Mouse (Mus musculus) small intestine, adult 2 months (tissue): ENCODE results near the gene Podnl1.

ENCODE experiments used
- CTCF ChIP-seq: fragments of 200-500 bp; IDR thresholded peaks from 2 replicates; pipeline ENCODE4 v1.5.1; 2012; ENCODE audit warnings: low read depth, mild to moderate bottlenecking, control low read depth, inconsistent platforms, low read length, moderate library complexity, mixed read lengths; ENCODE audit not compliant: insufficient replicate concordance, insufficient read length; ENCODE audit errors: extremely low read depth
- POLR2A ChIP-seq: fragments of 200-500 bp; IDR thresholded peaks from 2 replicates; pipeline ENCODE4 v1.6.1; 2012; ENCODE audit warnings: low read depth, mild to moderate bottlenecking, control low read depth, inconsistent platforms, low read length, moderate library complexity

GRCm38 (mm10) chr8:84083829-84084241 lies 42.0 kb upstream of the Podnl1 start:
- TF ChIP-seq CTCF (no peak), POLR2A (no peak)
